25 mouse cellular contexts compared by ENCODE assay signal in genomic region chr12:26598501-26598900, GRCm38 (mm10).
A peak's percentile ranks its signal among the peaks of the same experiment; 100 is the strongest.
DNase-seq lines count a peak whose midpoint lies in the region; ATAC-seq and TF ChIP-seq lines count a peak whose summit lies in the region.
"Had no signal": no experiment of that assay in that cellular context is flagged by ENCODE, and none has a peak within 500 bp of the region (broad histone marks: within the 10 kb centered on the region; RNA-seq: fewer than 3 reads in every experiment).

No protein-coding gene starts in this region.

- no peaks in the 10 kb centered on the region for H3K27me3 ChIP-seq in intestine, postnatal 0 days (replicated peaks; ENCODE audit: control insufficient read depth, insufficient read depth, low read length)
- no peaks in the 10 kb centered on the region for H3K27me3 ChIP-seq in forebrain, embryonic 10.5 days (ENCODE audit: poor library complexity, severe bottlenecking)
- no peaks in the 10 kb centered on the region for H3K27me3 ChIP-seq in midbrain, embryonic 14.5 days (ENCODE audit: control insufficient read depth, insufficient read depth, low read length)
- H3K27me3 ChIP-seq: forebrain, embryonic 12.5 days; heart, embryonic 12.5 days; kidney, embryonic 15.5 days had no signal

- no peak overlapping the region for H3K4me3 ChIP-seq in intestine, postnatal 0 days (ENCODE audit: low read depth, low read length)
- no peak overlapping the region for H3K4me3 ChIP-seq in forebrain, embryonic 10.5 days
- H3K4me3 ChIP-seq in midbrain, embryonic 14.5 days (replicated peaks; ENCODE audit: low read depth, low read length), result no peak overlapping the region
- H3K4me3 ChIP-seq: forebrain, embryonic 12.5 days; gastrocnemius, adult 2 months; heart, embryonic 12.5 days; hindbrain, embryonic 10.5 days; kidney, embryonic 15.5 days; left cerebral cortex, adult 2 months had no signal

- no peaks in the 10 kb centered on the region for H3K9me3 ChIP-seq in intestine, postnatal 0 days (ENCODE audit: control insufficient read depth)
- no peaks in the 10 kb centered on the region; the same call in 1 of the 2 replicates for H3K9me3 ChIP-seq in forebrain, embryonic 10.5 days
- no peaks in the 10 kb centered on the region for H3K9me3 ChIP-seq in midbrain, embryonic 14.5 days (ENCODE audit: control insufficient read depth, low read length)
- H3K9me3 ChIP-seq: forebrain, embryonic 12.5 days; heart, embryonic 12.5 days; hindbrain, embryonic 10.5 days; kidney, embryonic 15.5 days had no signal

- H3K4me2 ChIP-seq in intestine, postnatal 0 days (replicated peaks; ENCODE audit: low read depth), result no peak overlapping the region
- no peak overlapping the region for H3K4me2 ChIP-seq in midbrain, embryonic 14.5 days (ENCODE audit: low read length)
- H3K4me2 ChIP-seq: forebrain, embryonic 12.5 days; heart, embryonic 12.5 days; kidney, embryonic 15.5 days had no signal

- no peaks in the 10 kb centered on the region for H3K36me3 ChIP-seq in intestine, postnatal 0 days (ENCODE audit: control insufficient read depth, insufficient read depth)
- H3K36me3 ChIP-seq in forebrain, embryonic 10.5 days (replicated peaks), result no peaks in the 10 kb centered on the region
- no peaks in the 10 kb centered on the region for H3K36me3 ChIP-seq in midbrain, embryonic 14.5 days (ENCODE audit: control insufficient read depth, insufficient read depth, low read length)
- H3K36me3 ChIP-seq: forebrain, embryonic 12.5 days; heart, embryonic 12.5 days; hindbrain, embryonic 10.5 days; kidney, embryonic 15.5 days had no signal

- no peak for TF ChIP-seq CTCF in intestine, postnatal 0 days (IDR thresholded peaks at IDR 0.05; ENCODE audit: low read depth)

- no peaks in the 10 kb centered on the region for H3K4me1 ChIP-seq in intestine, postnatal 0 days (replicated peaks; ENCODE audit: control insufficient read depth, insufficient read depth, low read length)
- H3K4me1 ChIP-seq in forebrain, embryonic 10.5 days, result no peaks in the 10 kb centered on the region
- H3K4me1 ChIP-seq in midbrain, embryonic 14.5 days (ENCODE audit: control insufficient read depth, insufficient read depth, low read length), result no peaks in the 10 kb centered on the region
- H3K4me1 ChIP-seq: forebrain, embryonic 12.5 days; heart, embryonic 12.5 days; hindbrain, embryonic 10.5 days; kidney, embryonic 15.5 days had no signal

- 0 out of 2 replicates have a peak, but pooled peaks have one; percentile 38 for ATAC-seq in intestine, postnatal 0 days
- no peak for ATAC-seq in megakaryocyte-erythroid progenitor cell, adult 5-6 weeks (replicated peaks; ENCODE audit: low FRiP score, low TSS enrichment, poor library complexity, severe bottlenecking)
- ATAC-seq in midbrain, embryonic 14.5 days (ENCODE audit: low FRiP score, low TSS enrichment), result no peak
- ATAC-seq: CD4-positive, CD25-positive, alpha-beta regulatory T cell, adult 4 months; hindbrain, embryonic 16.5 days had no signal

- H3K27ac ChIP-seq in intestine, postnatal 0 days (ENCODE audit: low read depth, low read length), result no peak overlapping the region
- H3K27ac ChIP-seq in forebrain, embryonic 10.5 days, result no peak overlapping the region
- no peak overlapping the region for H3K27ac ChIP-seq in midbrain, embryonic 14.5 days (replicated peaks; ENCODE audit: low read depth, low read length)
- H3K27ac ChIP-seq: forebrain, embryonic 12.5 days; gastrocnemius, adult 2 months; hindbrain, embryonic 10.5 days; kidney, embryonic 15.5 days; left cerebral cortex, adult 2 months had no signal

- no peak overlapping the region for H3K9ac ChIP-seq in intestine, postnatal 0 days (ENCODE audit: low read depth, low read length)
- H3K9ac ChIP-seq in midbrain, embryonic 14.5 days (replicated peaks; ENCODE audit: low read length), result no peak overlapping the region
- H3K9ac ChIP-seq: forebrain, embryonic 12.5 days; heart, embryonic 12.5 days; kidney, embryonic 15.5 days had no signal

- DNase-seq in ES-CJ7 (ENCODE audit: low read depth, low spot score), result peak; percentile 42
- peak; percentile 40 for DNase-seq in ZHBTc4 (ENCODE audit: low read depth, low spot score)
- no peak for DNase-seq in forebrain, embryonic 10.5 days (ENCODE audit: extremely low spot score, low spot score)
- DNase-seq in spleen, postnatal 36 days (ENCODE audit: low spot score in 2 of 2), result no peak
- no peak for DNase-seq in midbrain, embryonic 14.5 days
- DNase-seq: adrenal gland, postnatal 36 days; cerebellum, adult 18-20 months; cerebellum, postnatal 14 days; gastrocnemius, adult 2 months; heart, postnatal 10 days; kidney, adult 11 months; kidney, postnatal 4 days; layer of hippocampus, adult 9-11 months; left cerebral cortex, postnatal 4 days; lung, postnatal 4 days; thymus, postnatal 25 days had no signal

Comparison
In these comparisons a context has a peak if more than half of its experiments do, and no peak if none do; other contexts are left out.
1. DNase-seq: peak in ES-CJ7 (single experiment) and ZHBTc4 (single experiment); none in forebrain, embryonic 10.5 days (single experiment), spleen, postnatal 36 days (0 of 2) and midbrain, embryonic 14.5 days (single experiment).